Mouse (Mus musculus): ENCODE results near the gene Rab33b. TPM values are rescaled to one million over a fixed set of nuclear protein-coding genes. Genes with fewer than 3 reads are reported as not detected.
A peak's percentile ranks its signal among the peaks of the same experiment; 100 is the strongest.
"Not testable (repeated sequence)": the region's sequence is repeated elsewhere in the genome, so short reads cannot be mapped to it uniquely, and the experiment has no call there.

Gene Rab33b
- 20.0 and 20.1 TPM in 2 replicates for polyA plus RNA-seq (2015; fragmentation: Nextera tagmentation; extraction: Ambion mirVana)

- peak; percentile 98 for ATAC-seq (replicated peaks; ENCODE audit: low FRiP score)
- Histone ChIP-seq H3K27me3 (no peaks in the 10 kb centered on the region), H3K36me3 (peaks cover 7% of the 10 kb centered on the region; the same call in 1 of the 2 replicates), H3K9me3 (replicated peaks) (no peaks in the 10 kb centered on the region), H3K4me1 (peaks cover 25% of the 10 kb centered on the region), H3K27ac (peak within 1 kb of the TSS; percentile 97), H3K4me2 (peak within 1 kb of the TSS; percentile 85), H3K9ac (peak within 1 kb of the TSS; percentile 84), H3K4me3 (replicated peaks) (peak within 1 kb of the TSS; percentile 93)
- WGBS: under 1% methylated on average over 70 of the region's 70 CpGs
Measured at GRCm38 (mm10) chr3:51483741-51484359, at the start of gene Rab33b. Gene Rab33b (plus strand): TSS chr3:51483920.

GRCm38 (mm10) chr3:51434364-51434763 is 49.4 kb upstream of the Rab33b start:
- H3K27me3 ChIP-seq; H3K4me2 ChIP-seq; H3K4me1 ChIP-seq; H3K4me3 ChIP-seq (replicated peaks); ATAC-seq (replicated peaks; ENCODE audit: low FRiP score); H3K9me3 ChIP-seq (replicated peaks); H3K27ac ChIP-seq; H3K9ac ChIP-seq: not testable (repeated sequence)
- WGBS: 84% methylated on average over 5 of the region's 5 CpGs
- H3K36me3 ChIP-seq: peaks cover 29% of the 10 kb centered on the region

DNA sequence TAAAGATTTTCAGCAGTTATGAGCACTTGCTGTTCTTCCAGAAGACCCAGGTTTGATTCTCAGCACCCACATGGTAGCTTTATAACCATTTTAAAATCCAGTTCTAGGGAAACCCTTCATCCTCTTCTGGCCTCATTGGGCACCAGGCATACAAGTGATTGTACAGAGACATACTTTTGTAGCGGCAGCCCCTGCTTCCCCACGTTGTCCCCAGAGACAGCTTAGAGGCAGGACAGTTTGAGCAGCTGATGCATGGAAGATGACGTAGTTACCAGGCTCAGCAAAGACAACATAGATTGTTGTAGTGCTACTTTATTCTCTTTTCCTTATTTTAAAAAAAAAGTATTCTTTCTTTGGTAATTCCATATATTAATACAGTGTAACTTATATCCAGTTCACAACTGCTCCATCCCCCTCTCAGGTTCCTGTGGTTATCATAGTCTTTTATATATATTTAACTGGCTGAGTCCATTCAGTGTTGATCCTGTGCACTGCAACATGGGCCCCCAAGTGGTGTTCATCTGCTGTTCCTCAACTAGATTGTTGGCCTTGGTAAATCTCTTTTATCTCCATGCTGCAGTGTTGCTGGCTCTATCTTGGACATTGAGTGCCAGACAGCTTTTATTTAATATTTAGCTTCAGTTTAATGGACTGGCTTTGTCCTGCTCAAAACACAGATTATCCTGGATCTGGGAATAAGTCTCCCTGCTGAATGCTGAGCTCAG is 48.7 kb upstream of the Rab33b start:
- peaks cover 33% of the 10 kb centered on the region for H3K36me3 ChIP-seq

GRCm38 (mm10) chr3:51468530-51468929 is 15.2 kb upstream of the Rab33b start:
- H3K4me1 ChIP-seq: no peaks in the 10 kb centered on the region
- H3K4me2 ChIP-seq: no peak overlapping the region
- ATAC-seq (replicated peaks; ENCODE audit: low FRiP score): no peak
- H3K9me3 ChIP-seq (replicated peaks): no peaks in the 10 kb centered on the region
- H3K9ac ChIP-seq: no peak overlapping the region
- no peaks in the 10 kb centered on the region for H3K27me3 ChIP-seq
- no peak overlapping the region for H3K4me3 ChIP-seq (replicated peaks)
- WGBS: 86% methylated on average over 2 of the region's 2 CpGs
- no peak overlapping the region for H3K27ac ChIP-seq
- peaks cover 88% of the 10 kb centered on the region for H3K36me3 ChIP-seq

More for the DNA sequence above, 48.7 kb upstream of the Rab33b start:
- Histone ChIP-seq H3K27me3 (no peaks in the 10 kb centered on the region), H3K4me3 (replicated peaks) (no peak overlapping the region), H3K4me2 (no peak overlapping the region), H3K9ac (no peak overlapping the region), H3K9me3 (replicated peaks) (no peaks in the 10 kb centered on the region), H3K27ac (no peak overlapping the region), H3K4me1 (no peaks in the 10 kb centered on the region)
- no peak for ATAC-seq (replicated peaks; ENCODE audit: low FRiP score)
- 91% methylated on average over 3 of the region's 3 CpGs for WGBS

DNA sequence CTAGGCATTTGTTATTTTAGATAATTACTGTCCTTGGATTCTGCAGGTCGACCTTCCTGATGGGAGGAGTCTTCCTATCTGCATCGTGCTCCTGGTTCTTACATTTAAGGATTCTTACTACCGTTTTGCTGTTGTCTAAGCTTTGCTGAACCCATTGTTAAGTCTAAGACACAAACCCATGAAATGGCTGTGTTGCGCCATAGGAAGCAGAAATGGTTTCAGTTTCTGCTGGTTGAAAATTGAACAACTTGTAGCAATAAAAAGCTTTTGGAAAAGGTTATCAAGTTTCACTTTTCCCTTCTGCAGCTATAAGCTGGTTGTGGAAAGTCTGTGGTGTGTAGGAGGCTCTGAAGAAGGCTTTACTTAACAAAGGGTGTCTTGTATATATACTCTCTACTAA is 8.0 kb upstream of the Rab33b start:
- ATAC-seq (replicated peaks; ENCODE audit: low FRiP score): no peak
- H3K36me3 ChIP-seq: peaks cover 51% of the 10 kb centered on the region
- 78% methylated on average over 4 of the region's 4 CpGs for WGBS
- no peaks in the 10 kb centered on the region for H3K9me3 ChIP-seq (replicated peaks)
- no peak overlapping the region for H3K4me3 ChIP-seq (replicated peaks)
- H3K27me3 ChIP-seq: no peaks in the 10 kb centered on the region
- H3K9ac ChIP-seq: no peak overlapping the region
- no peak overlapping the region for H3K4me2 ChIP-seq
- no peak overlapping the region for H3K27ac ChIP-seq
- H3K4me1 ChIP-seq: no peaks in the 10 kb centered on the region

DNA sequence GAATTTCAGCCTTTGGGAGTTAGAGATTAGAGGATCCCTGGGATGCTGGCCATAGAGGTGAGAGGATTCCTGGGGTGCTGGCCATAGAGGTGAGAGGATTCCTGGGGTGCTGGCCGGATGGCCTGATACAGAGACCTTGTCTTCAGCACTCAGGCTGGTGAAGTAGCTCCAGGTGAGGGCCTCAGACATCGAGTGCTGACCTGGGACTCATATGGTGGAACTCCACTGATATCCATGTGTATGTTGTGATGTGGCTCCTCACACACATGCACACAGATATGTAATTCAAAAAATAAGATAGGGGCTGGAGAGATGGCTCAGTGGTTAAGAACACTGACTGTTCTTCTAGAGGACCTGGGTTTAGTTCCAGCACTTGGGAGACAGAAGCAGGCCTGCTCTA is 3.8 kb upstream of the Rab33b start:
- H3K9ac ChIP-seq: no peak overlapping the region
- H3K4me3 ChIP-seq (replicated peaks): no peak overlapping the region
- no peaks in the 10 kb centered on the region for H3K9me3 ChIP-seq (replicated peaks)
- H3K4me1 ChIP-seq: peaks cover 10% of the 10 kb centered on the region
- H3K27ac ChIP-seq: no peak overlapping the region
- no peaks in the 10 kb centered on the region for H3K27me3 ChIP-seq
- WGBS: 48% methylated on average over 2 of the region's 2 CpGs
- H3K36me3 ChIP-seq: peaks cover 11% of the 10 kb centered on the region; the same call in 1 of the 2 replicates
- H3K4me2 ChIP-seq: no peak overlapping the region
- no peak for ATAC-seq (replicated peaks; ENCODE audit: low FRiP score)

- H3K27ac ChIP-seq: no peak overlapping the region
- H3K9ac ChIP-seq: no peak overlapping the region
- H3K36me3 ChIP-seq: peaks cover under 1% of the 10 kb centered on the region; the same call in 1 of the 2 replicates
- peaks cover 20% of the 10 kb centered on the region for H3K4me1 ChIP-seq
- no peak overlapping the region for H3K4me2 ChIP-seq
- H3K9me3 ChIP-seq (replicated peaks): no peaks in the 10 kb centered on the region
- no peak overlapping the region for H3K4me3 ChIP-seq (replicated peaks)
- ATAC-seq (replicated peaks; ENCODE audit: low FRiP score): no peak
- no peaks in the 10 kb centered on the region for H3K27me3 ChIP-seq
Measured at GRCm38 (mm10) chr3:51481059-51481458, 2.7 kb upstream of the Rab33b start.

- Histone ChIP-seq H3K27ac (no peak overlapping the region), H3K4me2 (no peak overlapping the region), H3K9ac (no peak overlapping the region), H3K4me3 (replicated peaks) (no peak overlapping the region), H3K4me1 (peaks cover 25% of the 10 kb centered on the region), H3K36me3 (peaks cover 4% of the 10 kb centered on the region; the same call in 1 of the 2 replicates), H3K27me3 (no peaks in the 10 kb centered on the region), H3K9me3 (replicated peaks) (no peaks in the 10 kb centered on the region)
- ATAC-seq (replicated peaks; ENCODE audit: low FRiP score): no peak
- WGBS: 59% methylated on average over 3 of the region's 3 CpGs
Measured at GRCm38 (mm10) chr3:51481881-51482280, 1.8 kb upstream of the Rab33b start.

- peaks cover 25% of the 10 kb centered on the region for H3K4me1 ChIP-seq
- H3K9me3 ChIP-seq (replicated peaks): no peaks in the 10 kb centered on the region
- H3K4me3 ChIP-seq (replicated peaks): peak overlapping the region; percentile 93
- peak overlapping the region; percentile 85 for H3K4me2 ChIP-seq
- no peaks in the 10 kb centered on the region for H3K27me3 ChIP-seq
- H3K36me3 ChIP-seq: peaks cover 4% of the 10 kb centered on the region; the same call in 1 of the 2 replicates
- WGBS: 67% methylated on average over 3 of the region's 3 CpGs
- H3K9ac ChIP-seq: peak overlapping the region; percentile 84
- no peak for ATAC-seq (replicated peaks; ENCODE audit: low FRiP score)
- H3K27ac ChIP-seq: peak overlapping the region; percentile 97
Measured at GRCm38 (mm10) chr3:51482781-51483180, 939 bp upstream of the Rab33b start.

GRCm38 (mm10) chr3:51484370-51484769 is 650 bp downstream of the Rab33b start:
- H3K9ac ChIP-seq: peak overlapping the region; percentile 84
- H3K27ac ChIP-seq: peak overlapping the region; percentile 97
- under 1% methylated on average over 33 of the region's 33 CpGs for WGBS
- peak overlapping the region; percentile 93 for H3K4me3 ChIP-seq (replicated peaks)
- peaks cover 7% of the 10 kb centered on the region; the same call in 1 of the 2 replicates for H3K36me3 ChIP-seq
- H3K4me2 ChIP-seq: peak overlapping the region; percentile 85
- no peaks in the 10 kb centered on the region for H3K27me3 ChIP-seq
- H3K4me1 ChIP-seq: peaks cover 25% of the 10 kb centered on the region
- no peaks in the 10 kb centered on the region for H3K9me3 ChIP-seq (replicated peaks)
- ATAC-seq (replicated peaks; ENCODE audit: low FRiP score): peak; percentile 34

DNA sequence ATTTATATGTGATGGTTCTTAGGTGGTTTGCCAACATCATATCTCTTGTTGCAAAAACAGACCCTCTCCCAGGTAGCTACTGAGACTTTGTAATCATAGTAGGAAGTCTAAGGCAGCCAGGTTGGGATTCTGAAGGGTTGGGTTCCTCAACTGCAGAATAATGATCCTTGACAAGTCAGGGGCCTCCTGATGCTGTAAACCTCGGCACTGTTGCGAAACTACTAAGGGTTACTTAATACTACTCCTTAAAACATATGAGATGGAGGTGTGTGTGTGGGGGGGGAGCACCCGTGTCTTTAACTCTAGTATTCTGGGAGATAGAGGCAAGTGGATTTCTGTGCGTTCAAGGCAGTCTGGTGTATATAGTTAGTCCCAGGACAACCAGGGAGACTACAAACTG is 1.6 kb downstream of the Rab33b start:
- Histone ChIP-seq H3K9ac (no peak overlapping the region), H3K9me3 (replicated peaks) (no peaks in the 10 kb centered on the region), H3K27ac (no peak overlapping the region), H3K27me3 (no peaks in the 10 kb centered on the region), H3K4me2 (peak overlapping the region; percentile 85), H3K36me3 (peaks cover 7% of the 10 kb centered on the region; the same call in 1 of the 2 replicates), H3K4me1 (peaks cover 25% of the 10 kb centered on the region), H3K4me3 (replicated peaks) (peak overlapping the region; percentile 93)
- ATAC-seq (replicated peaks; ENCODE audit: low FRiP score): no peak
- WGBS: 55% methylated on average over 4 of the region's 4 CpGs

DNA sequence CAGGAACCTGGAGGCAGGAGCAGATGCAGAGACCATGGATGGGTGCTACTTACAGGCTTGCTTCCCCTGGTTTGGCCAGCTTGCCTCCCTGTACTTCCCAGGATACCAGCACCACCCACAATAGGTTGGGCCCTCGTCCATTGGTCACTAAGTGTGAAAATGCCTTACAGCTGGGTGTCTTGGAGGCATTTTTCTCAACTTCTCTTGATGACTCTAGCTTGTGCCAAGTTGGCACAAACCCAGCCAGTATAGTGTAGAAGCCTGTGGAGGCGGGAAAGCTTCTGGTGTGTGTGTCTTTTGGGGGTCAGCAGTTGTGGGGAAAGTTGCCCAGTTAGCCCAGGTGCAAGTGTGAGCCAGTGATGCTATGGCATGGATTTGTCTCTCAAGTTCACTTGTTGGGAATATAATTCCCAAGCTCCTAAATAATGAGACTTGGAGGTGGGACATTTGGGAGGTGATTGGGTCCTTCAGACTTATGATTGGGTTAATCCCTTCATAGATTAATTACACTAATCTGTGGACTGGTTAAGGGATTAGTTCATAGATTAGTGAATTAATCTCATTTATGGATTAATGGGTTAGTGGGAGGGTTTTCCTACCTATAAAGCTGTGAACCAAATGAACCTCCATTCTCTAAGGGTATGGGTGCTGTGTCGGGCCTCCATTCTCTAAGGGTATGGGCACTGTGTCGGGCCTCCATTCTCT is 2.9 kb downstream of the Rab33b start:
- Histone ChIP-seq H3K4me1 (peaks cover 25% of the 10 kb centered on the region), H3K9me3 (replicated peaks) (no peaks in the 10 kb centered on the region), H3K4me2 (no peak overlapping the region), H3K9ac (no peak overlapping the region), H3K27me3 (no peaks in the 10 kb centered on the region), H3K27ac (no peak overlapping the region), H3K4me3 (replicated peaks) (no peak overlapping the region), H3K36me3 (peaks cover 7% of the 10 kb centered on the region; the same call in 1 of the 2 replicates)
- 90% methylated on average over 4 of the region's 4 CpGs for WGBS
- ATAC-seq (replicated peaks; ENCODE audit: low FRiP score): no peak
